ENCODE assay signal across 8 mouse cellular contexts in the genomic region with DNA sequence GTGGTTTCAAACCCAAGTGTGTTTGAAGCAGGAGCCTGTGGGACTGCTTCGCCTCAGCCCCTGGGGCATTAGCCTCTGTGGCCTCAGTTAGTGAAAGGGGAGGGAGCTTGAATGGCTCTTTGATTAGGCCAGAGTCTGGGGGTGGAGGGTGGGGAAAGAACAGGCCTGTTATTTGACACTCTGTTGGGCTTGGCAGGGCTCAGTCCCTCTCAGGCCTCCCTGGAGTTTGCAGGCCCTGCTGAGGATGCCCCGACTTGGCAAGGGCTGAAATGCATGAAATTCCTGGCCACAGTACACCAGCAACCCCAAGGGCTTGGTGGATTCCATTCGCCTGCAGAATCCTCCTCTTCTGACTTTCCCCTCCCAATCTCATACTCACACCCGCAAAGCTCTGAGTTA. TPM values are rescaled to one million over a fixed set of nuclear protein-coding genes. Genes with fewer than 3 reads are reported as not detected.
DNase-seq lines count a peak whose midpoint lies in the region; ATAC-seq and TF ChIP-seq lines count a peak whose summit lies in the region.

No protein-coding gene starts in this region.

- no peak overlapping the region for H3K4me3 ChIP-seq in forebrain, postnatal 0 days (ENCODE audit: low read depth, low read length)
- H3K4me3 ChIP-seq in hindbrain, embryonic 11.5 days (ENCODE audit: low read depth, low read length), result no peak overlapping the region
- H3K4me3 ChIP-seq in limb, embryonic 11.5 days (ENCODE audit: low read depth, low read length), result no peak overlapping the region
- H3K4me3 ChIP-seq in midbrain, embryonic 13.5 days (replicated peaks), result no peak overlapping the region

- H3K36me3 ChIP-seq in forebrain, postnatal 0 days (ENCODE audit: insufficient read depth), result no peaks in the 10 kb centered on the region
- H3K36me3 ChIP-seq in hindbrain, embryonic 11.5 days (ENCODE audit: control insufficient read depth, insufficient read depth, low read length), result no peaks in the 10 kb centered on the region
- H3K36me3 ChIP-seq in limb, embryonic 11.5 days (ENCODE audit: control insufficient read depth, insufficient read depth, low read length), result no peaks in the 10 kb centered on the region
- no peaks in the 10 kb centered on the region for H3K36me3 ChIP-seq in midbrain, embryonic 13.5 days

- no peaks in the 10 kb centered on the region for H3K9me3 ChIP-seq in forebrain, postnatal 0 days (ENCODE audit: low read length)
- H3K9me3 ChIP-seq in hindbrain, embryonic 11.5 days (ENCODE audit: control insufficient read depth, low read length), result no peaks in the 10 kb centered on the region
- H3K9me3 ChIP-seq in limb, embryonic 11.5 days (ENCODE audit: control insufficient read depth, low read length), result no peaks in the 10 kb centered on the region
- H3K9me3 ChIP-seq in midbrain, embryonic 13.5 days, result peaks cover 2% of the 10 kb centered on the region; the same call in 1 of the 2 replicates

- H3K27me3 ChIP-seq in forebrain, postnatal 0 days (ENCODE audit: insufficient read depth, low read length), result no peaks in the 10 kb centered on the region
- H3K27me3 ChIP-seq in hindbrain, embryonic 11.5 days (ENCODE audit: control insufficient read depth, insufficient read depth, low read length), result no peaks in the 10 kb centered on the region
- no peaks in the 10 kb centered on the region for H3K27me3 ChIP-seq in limb, embryonic 11.5 days (ENCODE audit: control insufficient read depth, insufficient read depth, low read length)
- no peaks in the 10 kb centered on the region for H3K27me3 ChIP-seq in midbrain, embryonic 13.5 days

- peak; percentile 91 for ATAC-seq in forebrain, postnatal 0 days
- ATAC-seq in hindbrain, embryonic 11.5 days (ENCODE audit: low FRiP score), result peak; percentile 88
- peak; percentile 88 for ATAC-seq in limb, embryonic 11.5 days (ENCODE audit: insufficient number of reproducible peaks, low FRiP score, low TSS enrichment, low read depth)
- ATAC-seq in midbrain, embryonic 13.5 days, result peak; percentile 87
- no peak for ATAC-seq in megakaryocyte progenitor cell, adult 5-6 weeks (replicated peaks; ENCODE audit: poor library complexity)

- H3K27ac ChIP-seq in forebrain, postnatal 0 days (ENCODE audit: low read depth, low read length), result peak overlapping the region; percentile 9; the same call in 1 of the 2 replicates
- peak overlapping the region; percentile 42; the same call in 1 of the 2 replicates for H3K27ac ChIP-seq in hindbrain, embryonic 11.5 days (ENCODE audit: low read depth, low read length)
- H3K27ac ChIP-seq in limb, embryonic 11.5 days (replicated peaks; ENCODE audit: low read depth, low read length), result peak overlapping the region; percentile 75
- peak overlapping the region; percentile 73; the same call in 1 of the 2 replicates for H3K27ac ChIP-seq in midbrain, embryonic 13.5 days

- H3K4me1 ChIP-seq in forebrain, postnatal 0 days (ENCODE audit: insufficient read depth), result peaks cover 4% of the 10 kb centered on the region; the same call in 1 of the 2 replicates
- 0 out of 2 replicates have a peak, but pooled peaks cover 7% of the 10 kb centered on the region for H3K4me1 ChIP-seq in hindbrain, embryonic 11.5 days (replicated peaks; ENCODE audit: control insufficient read depth, insufficient read depth, low read length)
- peaks cover 27% of the 10 kb centered on the region for H3K4me1 ChIP-seq in limb, embryonic 11.5 days (ENCODE audit: control insufficient read depth, insufficient read depth, low read length)
- peaks cover 21% of the 10 kb centered on the region for H3K4me1 ChIP-seq in midbrain, embryonic 13.5 days (replicated peaks)

- no peak for TF ChIP-seq CTCF in forebrain, postnatal 0 days (IDR thresholded peaks at IDR 0.05; ENCODE audit: low read depth)

- H3K4me2 ChIP-seq in forebrain, postnatal 0 days (ENCODE audit: low read depth), result no peak overlapping the region
- H3K4me2 ChIP-seq in hindbrain, embryonic 11.5 days (replicated peaks; ENCODE audit: low read depth, low read length), result no peak overlapping the region
- H3K4me2 ChIP-seq in limb, embryonic 11.5 days (ENCODE audit: low read depth, severe bottlenecking), result no peak overlapping the region
- H3K4me2 ChIP-seq in midbrain, embryonic 13.5 days (replicated peaks), result no peak overlapping the region

- DNase-seq in Muller cell, postnatal 12 days (ENCODE audit: inconsistent ontology term), result peak; percentile 99
- peak; percentile 61 for DNase-seq in brain, embryonic 18.5 days (ENCODE audit: low read depth, low spot score)
- DNase-seq in forebrain, postnatal 0 days, result peak; percentile 60
- DNase-seq in hindbrain, embryonic 11.5 days (ENCODE audit: low spot score), result peak; percentile 70
- DNase-seq in limb, embryonic 11.5 days (ENCODE audit: low spot score), result peak; percentile 82
- DNase-seq in spleen, postnatal 36 days (ENCODE audit: low spot score in 2 of 2), result no peak

- no peak overlapping the region for H3K9ac ChIP-seq in forebrain, postnatal 0 days
- no peak overlapping the region for H3K9ac ChIP-seq in hindbrain, embryonic 11.5 days (ENCODE audit: low read depth, low read length)
- H3K9ac ChIP-seq in limb, embryonic 11.5 days (ENCODE audit: low read length), result no peak overlapping the region
- H3K9ac ChIP-seq in midbrain, embryonic 13.5 days (replicated peaks), result no peak overlapping the region

- 13% methylated on average over 4 of the region's 4 CpGs for WGBS in forebrain, postnatal 0 days
- WGBS in hindbrain, embryonic 11.5 days, result 7% methylated on average over 4 of the region's 4 CpGs
- WGBS in limb, embryonic 11.5 days, result 8% methylated on average over 4 of the region's 4 CpGs
- WGBS in midbrain, embryonic 13.5 days, result 6% methylated on average over 4 of the region's 4 CpGs

RNA-seq across cellular contexts. Expression of gene Tlr1, which starts 55.3 kb away (rescaled TPM):
- 0.38 and 0.77 TPM in 2 replicates for total RNA-seq in forebrain, postnatal 0 days (2014; rRNA removed)
- 0.39 and 0.47 TPM in 2 replicates for polyA plus RNA-seq in forebrain, postnatal 0 days (2015; fragmentation: Nextera tagmentation; extraction: Ambion mirVana)
- polyA plus RNA-seq in hindbrain, embryonic 11.5 days (2014; fragmentation: Nextera tagmentation; extraction: Ambion mirVana), result 0.46 and 0.60 TPM in 2 replicates
- 0.23 and 0.36 TPM in 2 replicates for polyA plus RNA-seq in limb, embryonic 11.5 days (2014; fragmentation: Nextera tagmentation; extraction: Ambion mirVana)
- 0.21 and 0.30 TPM in 2 replicates for polyA plus RNA-seq in midbrain, embryonic 13.5 days (2015; fragmentation: Nextera tagmentation; extraction: Ambion mirVana)
- total RNA-seq in megakaryocyte progenitor cell, adult 5-6 weeks (2015), result 7.3 and 7.5 TPM in 2 replicates
- total RNA-seq in megakaryocyte progenitor cell, adult 5-6 weeks (2017), result 2.6 and 3.8 TPM in 2 replicates

Comparison
In these comparisons a context has a peak if more than half of its experiments do, and no peak if none do; other contexts are left out.
1. DNase-seq: peak in Muller cell, postnatal 12 days (single experiment), brain, embryonic 18.5 days (single experiment), forebrain, postnatal 0 days (single experiment), hindbrain, embryonic 11.5 days (single experiment) and limb, embryonic 11.5 days (single experiment); none in spleen, postnatal 36 days (0 of 2).
2. H3K27ac ChIP-seq: peak in every context shown above with its lines; median percentile 75 in limb, embryonic 11.5 days; 73 in midbrain, embryonic 13.5 days; 42 in hindbrain, embryonic 11.5 days; 9 in forebrain, postnatal 0 days.